Mouse (Mus musculus) layer of hippocampus, postnatal 36 days (tissue): ENCODE measurements around the gene Lypd3. TPM values are rescaled to one million over a fixed set of nuclear protein-coding genes. Genes with fewer than 3 reads are reported as not detected.
A peak's percentile ranks its signal among the peaks of the same experiment; 100 is the strongest.
"Not testable (repeated sequence)": the region's sequence is repeated elsewhere in the genome, so short reads cannot be mapped to it uniquely, and the experiment has no call there.

Experiments used
- DNase-seq, 2 experiments: peaks; one replicate each; pipeline ENCODE4 v3.0.0; 2022
- total RNA-seq, 2 experiments: library from RNA; stranded (reverse); gene quantifications; 2 replicates each; pipeline ENCODE4 v1.2.3; 2021

The Lypd3 gene
- total RNA-seq, 2 experiments from 2014 or later = 0.40 to 0.68 TPM

DNA sequence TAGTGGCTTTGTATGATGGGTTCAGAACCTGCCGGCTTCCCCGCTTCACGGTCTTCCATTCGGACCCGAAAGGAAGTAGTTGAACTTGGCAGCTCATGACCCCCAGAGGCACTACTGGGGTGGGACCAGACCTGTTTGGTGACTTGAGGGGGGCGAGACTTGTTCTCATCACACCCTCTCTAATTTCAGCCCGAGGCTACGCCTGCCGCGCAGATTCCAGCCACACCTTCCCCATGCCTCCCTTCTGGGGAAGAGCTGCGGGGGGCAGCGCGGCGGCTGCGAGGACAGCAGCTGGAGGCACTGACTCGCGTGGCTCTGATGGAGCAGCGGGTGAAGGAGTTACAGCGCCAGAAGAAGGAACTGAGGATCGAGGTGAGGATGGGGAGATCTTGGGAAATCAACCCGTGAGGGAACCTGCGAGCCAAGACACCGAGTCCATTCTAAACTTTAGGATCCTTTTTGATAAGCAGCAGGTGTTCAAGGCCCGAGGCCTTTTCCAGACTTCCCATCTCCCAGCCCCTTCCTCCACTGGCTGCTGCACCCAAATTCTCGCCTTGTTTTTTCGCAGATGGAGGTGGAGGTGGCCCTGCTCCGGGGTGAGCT lies 23.9 kb upstream of the Lypd3 start:
- DNase-seq = no peak

DNA sequence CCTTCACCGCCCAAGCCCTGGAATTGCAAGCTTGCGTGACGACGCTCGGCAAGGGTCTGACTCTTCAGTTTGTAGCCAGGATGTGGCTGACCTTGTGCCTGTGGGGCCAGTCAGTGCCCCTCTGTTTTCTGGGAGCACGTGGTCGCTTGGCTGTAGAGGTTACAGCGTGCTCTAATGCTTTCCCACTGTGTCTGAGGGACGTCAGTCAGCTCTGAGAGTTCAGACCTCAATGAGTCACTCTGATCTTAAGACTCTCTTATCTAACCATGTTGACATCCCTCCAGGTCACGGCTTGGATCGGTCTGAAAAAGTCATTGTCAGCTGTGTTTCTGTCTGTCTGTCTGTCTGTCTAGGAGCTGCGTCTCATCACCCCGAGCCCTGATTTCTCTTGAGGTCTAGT lies 21.5 kb upstream of the Lypd3 start:
- DNase-seq = no peak

DNA sequence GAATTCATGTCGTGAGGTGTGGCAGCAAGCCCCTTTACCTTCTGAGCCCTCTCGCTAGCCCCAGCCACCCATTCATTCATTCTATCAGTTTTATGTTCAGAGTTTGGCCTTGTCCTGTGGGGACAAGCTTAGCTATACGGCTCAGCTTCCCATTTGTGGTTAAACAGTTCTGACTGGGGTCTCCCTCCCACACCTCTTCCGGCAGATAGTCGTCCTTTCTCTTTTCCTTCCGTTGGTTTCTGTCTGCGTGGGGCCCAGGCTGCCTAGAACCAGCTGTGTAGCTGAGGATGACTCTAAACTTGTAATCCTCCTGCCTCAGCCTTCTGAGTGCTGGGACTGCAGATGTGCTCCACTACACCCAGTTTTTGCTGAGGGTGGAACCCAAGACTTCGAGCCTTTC lies 18.6 kb upstream of the Lypd3 start:
- DNase-seq = no peak

DNA sequence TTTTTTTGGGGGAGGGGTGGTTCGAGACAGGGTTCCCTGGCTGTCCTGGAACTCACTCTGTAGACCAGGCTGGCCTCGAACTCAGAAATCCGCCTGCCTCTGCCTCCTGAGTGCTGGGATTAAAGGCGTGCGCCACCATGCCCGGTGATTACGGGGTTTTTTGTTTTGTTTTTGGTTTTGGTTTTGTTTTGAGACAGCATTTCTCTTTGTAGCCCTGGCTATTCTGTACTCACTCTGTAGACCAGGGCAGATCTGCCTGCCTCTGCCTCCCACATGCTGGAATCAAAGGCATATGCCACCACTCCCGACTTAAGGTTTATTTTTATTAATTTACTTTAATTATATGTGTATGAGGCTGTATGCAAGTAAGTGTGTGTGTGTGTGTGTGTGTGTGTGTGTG lies 18.0 kb upstream of the Lypd3 start:
- not testable (repeated sequence) for DNase-seq

DNA sequence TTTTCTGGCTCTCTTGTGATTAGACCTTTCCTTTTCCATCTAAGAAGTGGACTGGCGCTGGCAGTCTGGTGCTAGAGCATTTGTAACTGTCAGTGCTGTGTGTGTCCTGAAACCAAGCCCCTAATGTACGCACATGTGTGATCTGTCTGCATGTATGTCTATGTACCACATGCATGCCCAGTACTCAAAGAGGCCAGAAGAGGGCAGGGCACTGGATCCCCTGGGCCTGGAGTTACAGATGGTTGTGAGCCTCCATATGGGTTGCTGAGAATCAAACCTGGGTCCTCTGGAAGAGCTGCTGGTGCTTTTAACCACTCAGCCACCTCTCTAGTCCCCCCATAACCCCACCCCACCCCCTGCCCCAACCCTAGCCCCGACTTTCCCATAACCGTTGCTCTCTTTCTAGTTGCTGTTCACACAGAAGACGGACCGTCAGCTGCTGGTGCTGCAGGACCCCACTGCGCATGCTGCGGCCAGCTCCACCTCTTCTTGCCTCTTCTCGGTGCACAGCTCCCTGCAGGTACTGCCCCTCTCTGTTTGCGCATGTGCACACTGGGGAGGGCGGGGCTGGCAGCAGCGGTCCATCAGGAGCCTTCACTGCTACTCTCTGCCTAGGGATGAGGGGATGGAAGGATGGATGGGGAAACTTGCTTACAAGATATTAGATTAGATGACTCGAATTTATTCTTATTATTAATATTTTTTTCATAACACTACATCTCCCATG lies 16.5 kb upstream of the Lypd3 start:
- no peak for DNase-seq

DNA sequence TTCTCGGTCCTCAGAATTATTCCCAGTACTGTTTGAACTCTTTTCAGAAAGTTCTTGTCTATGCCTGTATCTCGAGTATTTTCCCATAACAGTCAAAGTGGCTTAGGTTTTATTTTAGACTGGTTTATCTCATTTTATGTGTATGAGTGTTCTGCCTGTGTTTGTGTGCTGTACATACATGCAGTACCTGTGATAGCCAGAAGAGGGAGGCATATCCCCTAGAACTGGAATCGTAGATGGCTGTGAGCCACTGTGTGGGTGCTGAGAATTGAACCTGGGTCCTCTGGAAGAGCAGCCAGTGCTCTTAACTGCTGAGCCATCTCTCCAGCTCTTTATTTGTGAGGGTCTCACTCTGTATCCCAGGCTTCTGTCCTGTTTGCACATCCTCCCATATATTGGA lies 15.2 kb upstream of the Lypd3 start:
- no peak for DNase-seq

DNA sequence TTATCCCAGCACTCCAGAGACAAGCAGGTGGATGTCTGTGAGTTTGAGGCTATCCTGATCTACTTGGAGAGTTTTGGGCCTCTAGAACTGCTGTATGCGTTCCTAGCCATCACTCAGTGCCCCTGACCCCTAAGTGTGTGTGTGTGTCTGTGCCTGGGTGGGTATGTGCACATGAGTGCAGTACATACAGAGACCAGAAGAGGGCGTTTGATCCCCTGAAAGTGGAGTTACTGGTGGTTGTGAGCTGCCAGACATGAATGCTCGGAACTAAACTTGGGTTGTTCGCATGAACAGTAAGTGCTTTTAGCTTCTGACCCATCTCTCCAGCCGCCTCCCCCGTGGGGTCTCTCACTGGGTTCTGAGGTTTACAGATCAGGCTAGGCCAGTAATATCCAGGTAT lies 13.4 kb upstream of the Lypd3 start:
- no peak for DNase-seq

DNA sequence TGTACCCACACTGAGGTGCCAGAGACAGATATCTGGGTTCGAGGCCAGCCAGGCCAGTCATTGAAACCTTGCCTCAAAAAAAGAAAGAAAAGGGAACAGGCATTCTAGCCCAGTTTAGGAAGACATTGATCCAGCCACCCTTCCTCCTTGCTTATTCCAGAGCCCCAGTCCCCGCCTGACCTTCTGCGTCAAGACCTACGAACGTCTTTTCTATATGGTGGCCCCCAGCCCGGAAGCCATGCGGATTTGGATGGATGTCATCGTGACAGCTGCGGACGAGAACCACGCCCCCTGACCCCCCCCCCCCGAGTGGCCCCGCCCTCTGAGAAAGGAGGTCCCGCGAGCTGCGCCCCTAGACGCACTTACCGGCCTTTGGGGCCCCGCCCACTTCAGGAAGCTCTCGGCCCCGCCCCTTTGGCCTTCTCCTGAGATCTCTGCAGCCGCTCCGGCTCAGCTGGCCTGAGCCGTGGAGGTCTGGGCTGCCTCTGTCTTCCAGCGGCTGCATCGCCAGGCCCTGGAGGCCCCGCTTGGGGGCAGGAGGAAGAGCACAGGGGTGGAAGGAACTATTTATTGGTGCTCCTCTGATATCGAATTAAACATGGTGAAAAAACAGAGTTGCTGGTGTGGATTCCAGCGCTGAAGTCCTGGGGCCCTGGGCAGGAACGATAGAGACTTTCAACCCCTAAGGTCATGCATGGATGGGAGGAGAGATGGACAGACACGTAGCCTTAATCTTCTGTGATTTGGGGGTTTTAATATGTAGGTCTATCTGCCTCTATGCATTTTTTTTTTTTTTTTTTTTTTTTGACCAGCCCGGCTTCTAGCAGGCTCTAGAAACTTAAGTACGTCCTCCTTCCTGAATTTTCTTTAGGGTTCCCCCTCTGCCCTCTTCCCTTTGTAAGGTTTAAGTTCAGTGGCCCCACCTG lies 7.4 kb upstream of the Lypd3 start:
- DNase-seq = peak; percentile 23 to 43

DNA sequence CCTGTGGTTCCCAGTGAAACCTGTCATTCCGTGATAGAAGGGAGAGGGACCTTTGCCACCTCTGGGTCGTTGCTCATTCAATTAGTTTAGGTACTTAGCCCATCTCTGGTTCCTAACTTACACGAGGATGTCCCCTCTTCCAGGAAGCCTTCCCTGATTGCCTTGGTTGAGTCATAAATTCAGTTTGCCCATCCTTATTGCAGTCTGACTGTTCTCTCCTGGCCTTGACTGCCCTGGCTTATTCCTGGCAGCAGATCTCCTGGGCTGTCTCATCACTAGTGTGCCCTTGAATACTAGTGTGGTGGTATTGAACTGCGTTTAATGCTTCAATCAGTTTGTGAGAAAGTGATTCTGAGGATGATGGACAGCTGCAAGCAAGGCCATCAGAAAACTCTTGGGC lies 6.7 kb upstream of the Lypd3 start:
- DNase-seq = no peak

DNA sequence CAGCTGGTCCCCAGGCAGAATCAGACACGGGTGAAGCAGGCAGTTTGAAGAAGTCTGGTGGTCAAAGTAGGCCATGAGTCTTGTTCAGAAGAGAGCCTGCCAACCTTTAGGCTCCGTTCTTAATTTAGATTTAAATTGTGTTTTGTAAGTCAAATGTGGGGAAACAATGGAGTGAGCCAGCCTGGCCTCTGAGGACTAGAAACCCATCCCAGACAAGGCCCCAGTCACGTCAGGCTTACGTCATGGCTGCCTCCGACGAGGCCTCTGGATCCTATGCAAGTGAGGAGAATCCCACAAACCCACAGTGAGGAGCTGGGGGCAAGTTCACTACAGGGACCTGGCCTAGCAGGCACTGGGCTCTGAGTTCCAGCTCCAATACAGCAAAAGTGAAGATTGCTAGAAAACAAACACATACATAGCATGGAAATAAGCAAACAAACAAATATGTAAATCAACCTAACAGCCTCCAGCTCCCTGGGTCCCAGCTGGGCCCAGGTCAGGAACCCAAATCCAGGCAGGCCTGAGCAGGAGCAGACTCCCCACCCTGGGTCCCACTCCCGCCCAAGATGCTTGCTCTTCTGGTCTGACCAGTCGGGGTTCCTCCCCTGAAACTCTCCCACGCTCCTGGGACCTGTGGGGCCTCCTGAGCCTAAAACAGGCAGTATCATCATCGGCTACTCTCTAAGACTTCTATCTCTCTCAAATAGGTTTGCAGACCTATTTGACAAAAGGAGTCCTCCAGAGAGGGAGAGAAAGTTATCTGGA lies 6.1 kb upstream of the Lypd3 start:
- DNase-seq = no peak

DNA sequence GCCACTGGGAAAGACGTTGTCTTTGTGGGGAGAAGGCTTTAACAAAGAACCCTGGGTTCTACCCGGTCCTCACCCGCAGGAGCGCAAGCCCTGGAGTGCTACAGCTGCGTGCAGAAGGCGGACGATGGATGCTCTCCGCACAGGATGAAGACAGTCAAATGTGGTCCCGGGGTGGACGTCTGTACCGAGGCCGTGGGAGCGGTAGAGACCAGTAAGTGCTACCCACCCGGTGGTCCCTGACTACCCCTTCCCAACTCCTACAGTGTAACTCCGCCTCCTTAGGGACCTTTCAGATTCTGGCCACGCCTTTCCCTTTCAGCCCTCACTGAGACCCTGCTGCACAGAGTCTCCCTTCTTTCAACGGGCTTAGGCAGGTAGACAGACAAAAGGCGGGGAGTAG lies 696 bp downstream of the Lypd3 start:
- no peak for DNase-seq

DNA sequence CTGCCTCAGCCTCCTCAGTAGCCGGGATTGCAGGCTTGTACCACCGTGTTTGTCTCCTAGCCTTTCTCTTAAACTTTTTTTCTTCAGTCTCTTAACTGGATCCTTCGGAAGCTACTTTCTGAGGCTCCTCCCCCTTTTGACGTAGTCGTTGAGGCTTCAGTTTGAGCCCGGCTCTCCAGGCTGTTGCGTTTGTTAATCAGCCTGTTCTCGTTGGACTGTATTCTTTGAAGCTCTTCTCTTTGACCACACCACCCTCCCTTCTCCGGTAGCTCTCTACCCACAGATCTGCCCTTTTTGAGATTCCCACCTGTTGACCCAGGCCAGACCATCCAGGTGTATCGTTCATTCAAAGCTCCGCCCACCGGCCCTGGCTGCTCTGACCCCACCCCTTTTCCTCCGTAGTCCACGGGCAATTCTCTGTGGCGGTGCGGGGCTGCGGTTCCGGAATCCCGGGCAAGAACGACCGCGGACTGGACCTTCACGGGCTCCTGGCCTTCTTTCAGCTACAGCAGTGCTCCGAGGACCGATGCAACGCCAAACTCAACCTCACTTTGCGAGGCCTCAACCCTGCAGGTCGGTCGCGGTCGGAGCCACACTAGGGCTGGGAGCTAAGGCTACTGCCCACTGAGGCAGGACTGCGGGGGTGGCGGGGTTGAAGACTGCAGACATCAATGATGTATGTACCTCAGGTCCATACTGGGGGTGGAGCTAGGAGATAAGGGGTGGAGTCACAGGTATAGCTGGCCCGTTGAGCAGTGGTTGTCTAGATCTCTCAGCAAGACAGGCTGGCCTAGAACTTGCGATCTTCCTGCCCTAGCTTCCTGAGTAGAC lies 1.9 kb downstream of the Lypd3 start:
- DNase-seq = no peak

DNA sequence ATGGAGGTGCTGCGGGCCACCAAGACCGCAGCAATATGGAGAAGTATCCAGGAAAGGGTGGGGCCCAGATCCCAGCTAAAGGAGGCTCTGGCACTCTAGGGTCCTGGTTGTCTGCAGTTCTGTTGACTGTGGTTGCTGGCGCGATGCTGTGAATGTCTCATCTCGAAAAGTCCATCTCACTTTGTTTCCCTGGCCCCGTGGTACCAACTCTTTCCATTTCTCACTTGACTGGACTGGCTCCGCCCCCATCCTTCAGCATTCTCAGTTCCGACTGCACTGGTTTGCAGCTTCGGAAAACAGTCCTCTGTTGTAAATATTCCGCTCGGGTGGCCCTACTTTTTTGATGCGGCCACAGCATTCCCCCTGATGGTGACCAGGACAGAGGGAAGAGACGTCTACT lies 4.1 kb downstream of the Lypd3 start:
- no peak for DNase-seq

DNA sequence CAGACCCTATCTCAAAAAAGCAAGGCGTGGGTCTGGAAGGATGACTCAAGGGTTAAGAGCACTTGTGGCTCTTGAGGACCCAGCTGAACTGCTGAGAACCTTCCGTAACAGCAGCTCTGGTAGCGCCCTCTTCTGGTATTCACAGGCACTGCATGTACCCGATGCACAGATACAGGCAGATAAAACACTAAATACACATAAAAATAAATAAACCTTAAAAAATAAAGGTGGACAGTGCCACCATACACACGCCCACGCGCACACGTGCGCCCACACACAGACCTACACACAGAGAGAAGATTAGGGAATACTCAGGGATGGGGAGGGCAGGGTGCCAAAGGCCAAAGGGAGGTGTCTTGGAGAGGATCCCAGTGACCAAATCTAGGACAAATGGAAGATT lies 6.1 kb downstream of the Lypd3 start:
- peak in 1 of 2 experiments; percentile 18 for DNase-seq

DNA sequence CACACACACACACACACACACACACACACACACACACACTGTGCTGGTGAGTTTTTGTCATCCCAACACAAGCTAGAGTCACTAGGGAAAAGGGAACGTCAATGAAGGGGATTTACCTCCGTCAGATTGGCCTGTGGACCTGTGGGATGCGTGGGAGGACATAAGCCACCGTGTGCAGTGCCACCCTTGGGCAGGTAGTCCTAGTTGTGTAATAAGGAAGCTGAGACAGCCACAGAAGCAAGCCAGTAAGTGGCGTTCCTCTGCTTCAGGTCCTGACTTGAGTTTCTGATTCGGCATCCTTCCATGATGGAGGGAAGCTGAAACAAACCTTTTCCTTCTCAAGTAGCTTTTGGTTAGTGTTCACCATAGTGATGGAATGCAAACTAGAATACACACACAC lies 8.1 kb downstream of the Lypd3 start:
- DNase-seq = no peak

DNA sequence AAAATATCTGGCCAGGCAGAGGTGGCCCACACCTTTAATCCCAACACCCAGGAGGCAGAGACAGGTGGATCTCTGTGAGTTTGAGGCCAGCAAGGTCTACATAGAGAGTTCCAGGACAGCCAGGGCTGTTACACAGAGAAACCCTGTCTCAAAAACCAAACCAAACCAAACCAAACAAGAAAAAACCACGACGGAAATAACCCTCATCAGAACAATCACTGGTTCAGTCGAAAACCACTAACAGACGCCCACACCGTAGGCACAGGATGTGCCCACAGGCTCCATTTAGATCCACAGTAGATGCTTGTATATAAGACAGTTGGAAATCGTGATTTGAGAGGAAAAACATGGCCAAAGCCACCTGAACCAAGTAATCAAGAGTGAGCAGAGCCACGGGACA lies 8.6 kb downstream of the Lypd3 start:
- DNase-seq = no peak

DNA sequence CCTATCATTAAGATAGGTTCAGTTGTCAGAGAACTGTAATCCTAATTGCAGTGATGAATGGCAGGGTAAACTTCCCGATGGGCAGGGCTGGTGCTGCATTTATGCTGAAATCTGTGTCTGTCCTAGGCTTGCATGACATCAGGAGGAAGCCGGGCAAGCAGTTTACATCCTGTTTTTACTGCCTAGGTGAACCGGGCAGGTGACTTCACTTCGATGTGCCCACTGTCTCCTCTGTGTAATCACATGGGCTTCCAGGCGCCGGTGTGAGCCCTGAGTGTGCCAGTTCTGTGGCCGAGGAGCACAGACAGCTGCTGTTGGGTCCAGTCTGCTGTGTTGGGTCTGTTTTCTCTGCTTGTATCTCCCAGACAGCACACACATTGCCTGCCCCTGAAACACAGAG lies 10.1 kb downstream of the Lypd3 start:
- DNase-seq = no peak

DNA sequence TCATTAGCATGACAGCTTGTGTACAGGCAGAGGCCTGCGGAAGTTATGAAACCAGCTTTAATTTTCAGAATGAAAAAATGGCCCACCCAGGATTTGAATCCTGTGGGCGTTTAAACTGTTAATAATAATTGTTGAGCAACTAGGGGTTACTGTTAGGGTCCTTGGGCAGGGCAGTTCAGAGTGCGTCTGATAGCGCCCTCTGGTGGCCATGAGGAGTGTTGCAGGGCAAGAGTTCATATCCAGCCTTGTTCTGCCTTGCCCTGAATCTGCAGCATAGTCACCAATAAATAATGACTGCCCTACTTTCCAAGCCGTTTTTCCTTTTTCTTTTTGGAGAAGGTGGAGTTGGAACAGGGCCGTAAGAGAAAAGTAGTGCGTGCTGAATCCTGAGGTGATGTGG lies 17.3 kb downstream of the Lypd3 start:
- peak in 1 of 2 experiments; percentile 34 for DNase-seq

DNA sequence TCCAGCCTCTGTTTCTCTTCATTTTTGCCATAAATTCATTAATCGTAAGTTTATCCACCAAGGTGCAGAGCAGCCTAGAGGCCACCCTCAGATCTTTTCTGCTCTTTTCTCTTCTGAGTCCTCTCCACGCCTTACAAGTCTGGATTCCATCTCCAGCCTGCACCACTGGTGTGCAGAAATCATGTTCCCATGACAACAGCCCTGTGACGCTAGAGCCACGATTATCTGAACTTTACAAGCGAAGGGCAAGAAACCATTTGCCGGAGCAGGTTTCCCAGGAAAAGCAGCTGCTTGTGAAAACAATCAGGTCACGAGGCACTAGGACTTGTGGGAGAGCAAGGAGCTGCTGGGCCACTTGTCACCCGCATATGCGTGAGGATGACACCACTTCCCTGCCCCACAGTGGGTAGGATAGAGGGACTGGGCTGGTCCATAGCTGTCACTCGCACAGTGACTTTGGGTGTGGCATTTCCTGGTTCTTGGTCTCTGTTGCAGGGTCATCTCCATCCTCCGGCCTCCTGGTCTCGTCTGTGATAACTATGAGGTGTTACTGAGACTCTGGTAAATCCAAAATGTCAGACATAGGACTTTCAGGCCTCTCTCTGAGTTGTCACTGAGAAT lies 23.5 kb downstream of the Lypd3 start:
- DNase-seq = no peak

DNA sequence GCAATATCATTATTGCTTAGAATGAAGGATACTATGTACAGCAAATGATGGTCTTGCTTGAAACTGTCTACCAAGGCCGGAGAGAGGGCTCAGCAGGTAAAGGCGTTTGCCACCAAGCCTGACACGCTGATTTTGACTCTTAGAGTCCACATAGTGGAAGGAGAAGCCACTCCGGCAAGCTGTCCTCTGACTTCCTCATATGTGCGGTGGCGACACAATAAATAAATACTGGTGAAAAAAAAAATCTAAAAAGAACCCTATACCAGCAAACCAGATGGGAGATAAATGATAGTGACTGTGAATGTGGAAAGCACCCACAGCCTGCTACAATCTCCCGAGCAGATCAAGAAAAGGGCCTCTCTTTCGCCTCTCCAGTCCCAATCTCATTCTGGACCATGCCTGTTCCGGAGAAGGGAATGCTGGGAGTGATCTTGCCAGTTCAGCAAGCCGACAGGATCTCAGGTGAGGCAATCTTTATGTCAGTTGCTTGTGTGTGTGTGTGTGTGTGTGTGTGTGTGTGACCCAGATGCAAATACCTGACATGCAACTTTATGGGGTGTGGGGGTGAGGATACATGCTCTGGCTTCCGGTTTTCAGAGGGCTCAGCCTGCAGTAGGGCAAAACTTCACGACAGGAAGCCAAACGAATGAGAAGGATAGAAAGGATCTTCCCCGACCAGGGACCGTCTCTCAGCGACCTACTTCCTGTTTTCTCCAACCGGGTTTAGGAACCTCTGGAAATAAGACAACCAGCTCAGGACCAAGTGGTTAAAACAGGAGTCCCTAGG lies 25.0 kb downstream of the Lypd3 start:
- no peak for DNase-seq
